Mouse (Mus musculus): ENCODE data around the gene Moxd1.
"Not testable (repeated sequence)": the region's sequence is repeated elsewhere in the genome, so short reads cannot be mapped to it uniquely, and the experiment has no call there.

The Moxd1 gene

GRCm38 (mm10) chr10:24267520-24267919, 44.2 kb downstream of the Moxd1 start:
- intact Hi-C loops (cut with DNase I), result no loop called here

- intact Hi-C loops (cut with DNase I), result no loop called here
These were observed 47.8 kb downstream of the Moxd1 start for GRCm38 (mm10) chr10:24271077-24271637.

GRCm38 (mm10) chr10:24276211-24276610, 52.9 kb downstream of the Moxd1 start:
- intact Hi-C loops (cut with DNase I), result no loop called here

GRCm38 (mm10) chr10:24282650-24283049, 59.3 kb downstream of the Moxd1 start:
- intact Hi-C loops (cut with DNase I), result no loop called here

- intact Hi-C loops (cut with DNase I), result loop anchor here (10.0 kb wide), 1 partner anchor 477 kb away; no protein-coding TSS in a partner anchor
These were observed 68.3 kb downstream of the Moxd1 start for GRCm38 (mm10) chr10:24291611-24292010.

- intact Hi-C loops (cut with DNase I), result loop anchor here (10.0 kb wide), 1 partner anchor 478 kb away; no protein-coding TSS in a partner anchor
These were observed 69.4 kb downstream of the Moxd1 start for GRCm38 (mm10) chr10:24292671-24293070.

- intact Hi-C loops (cut with DNase I), result loop anchor here (10.0 kb wide), 1 partner anchor 482 kb away; no protein-coding TSS in a partner anchor
These were observed 73.3 kb downstream of the Moxd1 start for GRCm38 (mm10) chr10:24296608-24297007.

- intact Hi-C loops (cut with DNase I), result loop anchor here (1.0 to 10.0 kb wide), 2 partner anchors 105 to 483 kb away; no protein-coding TSS in a partner anchor
These were observed 74.5 kb downstream of the Moxd1 start for GRCm38 (mm10) chr10:24297792-24298191.

- intact Hi-C loops (cut with DNase I), result loop anchor here (1.0 to 10.0 kb wide), 2 partner anchors 106 to 484 kb away; no protein-coding TSS in a partner anchor
These were observed 75.2 kb downstream of the Moxd1 start for GRCm38 (mm10) chr10:24298260-24299244.

GRCm38 (mm10) chr10:24312191-24312611, 88.9 kb downstream of the Moxd1 start:
- intact Hi-C loops (cut with DNase I), result no loop called here

- intact Hi-C loops (cut with DNase I), result no loop called here
These were observed 94.0 kb downstream of the Moxd1 start for GRCm38 (mm10) chr10:24317126-24317836.

- intact Hi-C loops (cut with DNase I), result no loop called here
These were observed 97.0 kb downstream of the Moxd1 start for GRCm38 (mm10) chr10:24320326-24320725.

- intact Hi-C loops (cut with DNase I), result no loop called here
These were observed 99.7 kb downstream of the Moxd1 start for GRCm38 (mm10) chr10:24323066-24323465.

- intact Hi-C loops (cut with DNase I), result not testable (repeated sequence)
These were observed 103.9 kb downstream of the Moxd1 start for GRCm38 (mm10) chr10:24327265-24327664.

GRCm38 (mm10) chr10:24332799-24333198, 109.5 kb downstream of the Moxd1 start:
- intact Hi-C loops (cut with DNase I), result no loop called here

- intact Hi-C loops (cut with DNase I), result loop anchor here (5.0 kb wide), 1 partner anchor 283 kb away; no protein-coding TSS in a partner anchor
These were observed 116.4 kb downstream of the Moxd1 start for GRCm38 (mm10) chr10:24339593-24340143.

- intact Hi-C loops (cut with DNase I), result no loop called here
These were observed 117.4 kb downstream of the Moxd1 start for GRCm38 (mm10) chr10:24340551-24341213.

GRCm38 (mm10) chr10:24341214-24341589, 117.9 kb downstream of the Moxd1 start:
- intact Hi-C loops (cut with DNase I), result no loop called here

- intact Hi-C loops (cut with DNase I), result no loop called here
These were observed 119.8 kb downstream of the Moxd1 start for GRCm38 (mm10) chr10:24343068-24343467.
